Mouse (Mus musculus) left cerebral cortex, adult 9 months (tissue): ENCODE data around the gene Glis1.

Experiments
- DNase-seq, 2 experiments: peaks; one replicate each; pipeline ENCODE4 v3.0.0; 2022; ENCODE audit warnings: low spot score in 2 of 2

Gene Glis1

DNA sequence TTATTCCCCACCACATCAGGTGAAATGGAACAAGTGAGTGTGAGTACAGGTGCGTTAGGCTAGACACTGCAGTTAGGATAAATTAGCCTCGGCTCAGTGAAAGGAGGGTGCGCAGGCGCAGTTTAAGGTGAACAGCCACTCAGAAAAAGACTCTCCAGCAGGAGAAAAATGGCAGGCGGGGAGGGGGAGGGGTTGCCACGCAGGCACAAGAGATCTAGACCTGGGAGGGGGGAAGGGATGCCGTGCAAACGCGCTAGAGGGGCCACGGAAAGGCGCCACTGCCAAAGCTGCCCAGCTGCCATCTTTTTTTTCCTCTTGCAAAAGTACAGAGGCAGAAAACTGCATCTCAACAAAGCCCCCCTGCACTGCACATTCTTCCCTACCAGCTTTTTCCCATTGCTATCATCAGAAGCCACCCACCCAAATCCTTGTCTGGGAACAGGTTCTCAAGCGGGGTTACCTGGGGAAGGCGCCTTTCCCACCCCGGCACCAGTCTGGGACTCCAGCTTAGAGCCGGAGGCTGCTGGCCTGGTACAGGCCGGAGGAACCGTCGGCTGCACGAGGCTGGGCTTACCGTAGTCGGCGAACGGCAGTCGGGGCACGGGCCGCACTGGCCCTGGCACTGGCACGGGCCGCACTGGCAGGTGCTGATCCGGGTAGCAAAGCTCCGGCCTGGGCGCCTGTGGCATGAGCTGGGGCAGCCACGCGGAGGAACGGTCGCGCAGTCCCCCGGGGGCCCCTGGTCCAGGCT, 248.8 kb downstream of the Glis1 start:
- DNase-seq, result no peak

DNA sequence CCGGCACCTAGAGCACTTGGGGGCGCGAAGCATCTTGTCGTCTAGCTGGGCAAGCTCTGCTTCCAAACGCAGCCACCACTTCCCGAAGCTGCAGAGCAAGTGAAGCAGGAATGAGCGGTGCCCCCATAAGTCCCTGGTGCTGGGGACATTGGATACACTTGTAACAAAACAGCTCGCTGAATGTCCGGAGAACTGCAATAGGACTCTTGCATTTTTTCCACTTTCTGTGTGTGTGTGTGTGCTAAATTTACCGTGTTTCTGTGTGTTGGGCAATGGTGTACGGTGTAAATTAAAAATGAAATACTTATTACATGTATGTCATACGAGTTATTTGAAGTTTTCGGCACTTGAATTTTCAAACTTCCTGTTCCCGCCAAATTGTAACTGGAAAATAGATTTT, 249.7 kb downstream of the Glis1 start, which contains the start of gene Dmrtb1:
Dmrtb1 (minus strand) TSS at position 101 of the 400 bp plus-strand sequence.
- DNase-seq, result no peak
